Mouse (Mus musculus): Measurements from ENCODE around the gene Lef1. TPM values are rescaled to one million over a fixed set of nuclear protein-coding genes. Genes with fewer than 3 reads are reported as not detected.

Lef1 gene
- polyA plus RNA-seq, 3 experiments from 2014 or later: 103 to 195 (median 174) TPM

GRCm38 (mm10) chr3:131190671-131191367 lies 80.5 kb downstream of the Lef1 start:
- no peak for ATAC-seq

- no peak for ATAC-seq
Observed at GRCm38 (mm10) chr3:131191454-131191853, 81.2 kb downstream of the Lef1 start.

- no peak for ATAC-seq
Observed at GRCm38 (mm10) chr3:131196050-131196449, 85.8 kb downstream of the Lef1 start.

DNA sequence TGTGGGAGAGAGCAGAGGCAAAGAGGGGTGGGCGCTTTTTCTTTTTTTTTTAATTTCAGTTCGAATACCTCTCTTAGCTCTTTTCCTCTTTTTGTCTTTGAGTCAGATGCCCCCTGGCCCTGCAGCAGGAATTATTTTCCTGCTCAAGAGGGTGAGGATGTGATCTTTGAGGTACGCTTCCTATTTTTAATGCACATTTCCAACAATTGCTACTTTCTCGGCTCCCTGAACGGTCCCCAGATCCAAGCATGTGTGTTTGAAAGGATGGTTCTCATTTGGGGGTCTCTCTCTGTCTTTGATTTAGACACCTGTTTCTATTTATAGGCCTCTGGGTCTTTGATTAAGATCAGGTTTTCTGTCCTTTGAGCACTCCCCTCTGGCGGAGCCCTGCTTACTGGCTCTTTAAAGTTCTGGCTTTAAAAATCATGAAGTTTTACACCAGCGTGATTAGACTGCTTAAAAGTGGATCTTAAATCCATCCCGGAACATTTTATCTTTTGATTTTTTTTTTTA lies 86.3 kb downstream of the Lef1 start:
- no peak for ATAC-seq

DNA sequence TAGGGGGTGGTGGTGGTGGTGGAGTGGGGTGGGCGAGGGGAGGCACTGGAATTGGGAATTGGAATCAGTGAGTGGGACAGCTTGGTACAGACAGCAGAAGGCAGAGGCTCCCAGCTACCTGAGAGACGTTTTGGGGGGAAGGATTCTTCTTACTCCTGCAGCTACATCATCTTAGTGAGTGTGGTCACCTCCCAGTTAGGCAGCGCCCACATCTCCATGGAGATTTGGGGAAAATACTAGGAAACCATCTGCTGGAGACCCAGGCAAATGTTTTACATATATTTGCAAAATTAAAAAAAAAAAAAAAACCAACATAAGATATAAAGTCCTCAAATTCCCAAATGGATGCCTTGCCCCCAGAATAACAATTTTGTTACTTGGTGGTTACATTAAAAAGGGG lies 88.7 kb downstream of the Lef1 start:
- no peak for ATAC-seq

GRCm38 (mm10) chr3:131199590-131200288 lies 89.5 kb downstream of the Lef1 start:
- ATAC-seq: peak; percentile 60

- ATAC-seq: no peak
Observed at GRCm38 (mm10) chr3:131202311-131202710, 92.0 kb downstream of the Lef1 start.

DNA sequence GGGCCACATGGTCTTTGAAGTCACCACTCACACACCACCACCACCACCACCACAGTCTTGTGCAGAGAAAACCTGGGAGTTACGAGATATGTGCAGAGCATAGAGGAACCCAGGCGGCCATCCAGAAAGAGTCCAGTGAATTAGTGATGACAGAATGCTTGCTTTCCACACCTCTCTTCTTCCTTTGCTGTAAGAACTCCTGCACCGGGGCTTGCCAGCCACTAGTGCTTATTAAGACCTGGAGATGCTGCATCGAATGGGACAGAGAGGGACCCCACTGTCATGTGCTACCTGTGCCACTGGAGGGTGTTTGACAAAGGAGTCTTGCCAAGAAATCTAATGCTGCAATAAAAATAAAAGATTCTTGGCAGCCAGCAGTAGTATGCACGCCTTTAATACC lies 97.6 kb downstream of the Lef1 start:
- peak; percentile 12 for ATAC-seq

GRCm38 (mm10) chr3:131208265-131208891 lies 98.1 kb downstream of the Lef1 start:
- ATAC-seq: peak; percentile 97

DNA sequence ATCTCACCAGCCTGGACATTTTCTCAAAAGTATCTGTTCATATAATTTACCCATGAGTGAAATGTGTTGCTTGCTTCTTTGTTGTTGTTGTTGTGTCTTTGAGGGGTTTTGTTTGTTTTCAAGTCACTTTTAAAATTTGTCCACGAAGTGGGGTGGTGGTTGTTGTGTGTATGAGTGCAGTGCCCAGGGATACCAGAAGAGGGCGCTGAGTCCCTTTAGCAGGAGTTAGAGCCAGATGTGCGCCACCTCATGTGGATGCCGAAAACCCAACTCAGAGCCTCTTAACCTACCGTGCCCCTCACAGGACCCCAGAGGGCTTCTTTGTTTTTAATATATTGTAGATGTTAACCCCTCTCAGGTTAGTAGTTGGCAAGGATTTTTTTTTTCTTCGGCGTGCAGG lies 101.9 kb downstream of the Lef1 start:
- no peak for ATAC-seq

DNA sequence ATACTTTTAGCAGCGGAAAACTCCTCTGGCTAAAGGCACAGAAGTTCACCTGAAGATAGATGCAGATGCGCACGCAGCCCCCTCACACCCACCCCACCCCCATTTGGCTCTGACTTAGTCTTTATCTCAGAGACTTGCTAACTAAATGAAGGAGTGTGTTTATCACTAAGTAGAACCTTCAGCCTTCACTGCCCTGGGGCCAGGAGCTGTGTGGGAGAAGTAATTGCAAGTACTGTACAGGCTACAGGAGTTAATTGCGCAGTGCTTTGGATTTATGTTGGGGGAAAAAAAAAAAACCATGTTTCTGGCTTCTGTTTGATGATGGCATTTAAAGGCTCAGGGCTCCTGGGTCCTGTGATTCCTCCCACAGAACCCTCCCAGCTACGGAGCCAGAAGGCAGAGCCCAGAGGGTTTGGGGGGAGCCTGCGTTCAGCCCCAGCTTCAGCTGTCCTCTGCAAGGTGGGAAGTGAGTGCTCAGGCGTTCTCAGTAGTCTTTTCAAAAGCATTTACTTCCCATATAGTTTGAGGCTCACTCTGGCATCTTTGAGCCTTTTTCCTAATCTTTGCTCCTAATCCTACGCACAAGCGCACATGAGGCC lies 103.9 kb downstream of the Lef1 start:
- ATAC-seq: no peak

DNA sequence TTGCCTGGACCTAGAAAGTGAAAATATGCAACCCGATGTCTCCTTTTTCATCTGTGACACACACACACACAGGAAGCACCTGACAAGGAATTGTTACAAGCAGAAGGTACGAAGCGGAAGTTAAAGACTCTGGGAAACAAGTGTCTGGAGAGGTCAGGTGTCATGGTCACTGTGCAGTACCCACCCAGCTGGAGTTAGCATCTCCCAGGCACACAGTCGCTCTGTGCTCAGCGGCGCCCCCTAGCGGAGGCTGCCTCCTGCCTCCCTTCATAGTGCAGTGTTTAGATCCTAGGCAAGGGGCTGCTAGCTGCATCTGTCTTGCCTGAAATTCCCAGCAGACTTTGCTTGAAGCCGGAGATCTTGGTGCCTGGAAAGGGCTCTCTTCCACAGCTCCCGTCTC lies 104.6 kb downstream of the Lef1 start:
- ATAC-seq: peak; percentile 41

- ATAC-seq: no peak
Observed at GRCm38 (mm10) chr3:131218636-131219390, 108.5 kb downstream of the Lef1 start.

- ATAC-seq: no peak
Observed at GRCm38 (mm10) chr3:131228083-131228482, 117.8 kb downstream of the Lef1 start.

GRCm38 (mm10) chr3:131237061-131237460 lies 126.8 kb downstream of the Lef1 start:
- no peak for ATAC-seq

- ATAC-seq: peak; percentile 80
Observed at GRCm38 (mm10) chr3:131237785-131238633, 127.7 kb downstream of the Lef1 start.

DNA sequence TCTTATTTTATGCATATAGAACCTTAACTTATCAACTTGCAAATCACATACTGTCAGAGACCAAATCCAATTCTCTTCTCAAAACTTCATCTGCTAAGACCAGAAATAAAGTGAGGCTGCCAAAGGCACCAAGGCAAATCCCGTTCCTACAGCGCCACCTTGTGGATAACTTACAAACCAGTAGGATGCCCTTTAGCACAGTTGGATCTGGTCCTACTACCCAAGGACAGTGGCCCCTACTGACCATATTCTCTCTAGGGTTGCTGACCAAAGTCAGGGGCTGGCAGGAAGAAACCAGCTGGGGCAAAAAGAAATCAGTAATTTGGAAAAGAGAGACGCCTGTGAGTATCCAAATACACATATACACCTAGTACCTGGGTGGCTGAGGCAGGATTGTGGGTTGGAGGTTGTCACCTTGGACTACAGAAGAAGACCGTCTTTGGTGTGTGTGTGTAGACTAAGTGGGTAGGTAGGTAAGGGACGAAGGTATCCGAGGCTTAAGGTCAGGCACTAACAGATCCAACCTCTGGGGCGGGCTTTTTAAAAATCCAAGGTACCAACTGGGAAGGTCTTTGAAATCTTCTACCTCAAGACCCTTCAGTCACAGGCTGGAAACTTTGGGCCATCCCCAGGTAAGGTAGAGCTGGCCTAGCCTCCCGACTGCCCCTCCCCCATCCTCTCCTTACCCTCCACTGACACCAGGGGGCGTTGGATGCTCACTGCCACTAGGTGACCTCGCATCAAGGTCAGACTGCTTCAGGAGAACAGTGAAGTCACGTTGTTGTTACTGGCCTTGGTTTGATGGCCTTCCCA lies 135.7 kb downstream of the Lef1 start:
- ATAC-seq: peak; percentile 73

DNA sequence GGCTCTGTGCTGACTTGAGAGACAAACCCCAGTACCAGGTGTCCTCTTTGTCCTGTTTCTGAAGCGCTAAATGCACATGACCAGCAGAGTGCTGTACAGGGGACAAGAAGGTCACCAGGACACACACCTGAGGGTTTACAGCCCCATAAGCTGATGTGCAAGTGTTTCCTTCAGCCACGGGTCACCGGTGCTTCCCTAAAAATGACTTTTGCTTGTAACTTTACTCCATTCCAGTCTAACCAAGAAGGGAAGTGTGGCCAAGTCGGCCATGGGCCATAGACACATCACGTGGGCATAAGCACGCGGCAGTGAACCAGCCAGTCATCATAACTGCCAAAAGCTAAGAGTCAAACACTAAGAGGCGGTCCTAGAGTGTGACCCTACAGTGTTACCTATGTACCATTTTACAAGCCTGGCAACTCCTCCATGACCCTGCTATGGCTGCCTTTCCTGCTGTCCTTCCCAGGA lies 136.3 kb downstream of the Lef1 start:
- ATAC-seq: no peak

GRCm38 (mm10) chr3:131247447-131247846 lies 137.2 kb downstream of the Lef1 start:
- ATAC-seq: no peak

DNA sequence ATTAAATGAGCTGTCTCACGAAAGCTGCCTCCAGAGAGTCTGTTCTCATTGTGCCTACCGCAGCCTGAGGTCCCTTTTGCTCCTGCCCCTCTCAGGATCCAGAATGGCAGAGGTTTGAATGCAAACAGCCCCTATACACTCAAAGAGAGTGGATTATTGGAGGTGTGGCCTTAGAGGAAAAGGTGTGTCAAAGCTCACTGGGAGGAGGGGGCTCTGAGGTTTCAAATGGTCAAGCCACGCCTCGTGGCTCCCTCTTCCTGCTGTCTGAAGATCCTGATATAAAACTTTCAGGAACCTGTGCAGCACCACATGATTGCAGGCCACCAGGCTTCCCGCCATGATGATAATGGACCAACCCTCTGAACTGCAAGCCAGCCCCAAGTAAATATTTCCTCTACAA lies 137.6 kb downstream of the Lef1 start:
- no peak for ATAC-seq

Data from inflammation-experienced regulatory T-cells, adult 6 months (primary cell).